Mouse (Mus musculus): Measurements from ENCODE around the gene Iqck. TPM values are rescaled to one million over a fixed set of nuclear protein-coding genes. Genes with fewer than 3 reads are reported as not detected.
A peak's percentile ranks its signal among the peaks of the same experiment; 100 is the strongest.

Iqck gene
- 2.0 TPM in 2 replicates for polyA plus RNA-seq (2015; fragmentation: Nextera tagmentation; extraction: Ambion mirVana)

- under 1% methylated on average over 57 of the region's 57 CpGs for WGBS
- peak within 1 kb of the TSS; percentile 83 for H3K4me3 ChIP-seq (replicated peaks)
- H3K4me2 ChIP-seq (replicated peaks) = peak within 1 kb of the TSS; percentile 76
- no peaks in the 10 kb centered on the region for H3K27me3 ChIP-seq (replicated peaks)
- peak; percentile 98 for ATAC-seq
- H3K27ac ChIP-seq = peak within 1 kb of the TSS; percentile 77
- peaks cover 6% of the 10 kb centered on the region; the same call in 1 of the 2 replicates for H3K4me1 ChIP-seq (replicated peaks)
- no peaks in the 10 kb centered on the region for H3K9me3 ChIP-seq
- peak within 1 kb of the TSS; percentile 78 for H3K9ac ChIP-seq
- H3K36me3 ChIP-seq = peaks cover 15% of the 10 kb centered on the region
These were observed at the start of gene Iqck for GRCm38 (mm10) chr7:118855171-118855876. Iqck (plus strand) TSS chr7:118855752.

GRCm38 (mm10) chr7:118806631-118807411, 48.7 kb upstream of the Iqck start:
- H3K27ac ChIP-seq = peak overlapping the region; percentile 15; the same call in 1 of the 2 replicates
- no peaks in the 10 kb centered on the region for H3K9me3 ChIP-seq
- H3K9ac ChIP-seq = no peak overlapping the region
- ATAC-seq = no peak
- peaks cover 6% of the 10 kb centered on the region; the same call in 1 of the 2 replicates for H3K4me1 ChIP-seq (replicated peaks)
- WGBS = 62% methylated on average over 16 of the region's 16 CpGs
- H3K4me2 ChIP-seq (replicated peaks) = no peak overlapping the region
- H3K36me3 ChIP-seq = 0 out of 2 replicates have a peak, but pooled peaks cover 7% of the 10 kb centered on the region
- no peak overlapping the region for H3K4me3 ChIP-seq (replicated peaks)
- H3K27me3 ChIP-seq (replicated peaks) = no peaks in the 10 kb centered on the region

GRCm38 (mm10) chr7:118807899-118808298, 47.7 kb upstream of the Iqck start:
- H3K27ac ChIP-seq = peak overlapping the region; percentile 17; the same call in 1 of the 2 replicates
- no peaks in the 10 kb centered on the region for H3K27me3 ChIP-seq (replicated peaks)
- ATAC-seq = peak; percentile 51
- H3K4me2 ChIP-seq (replicated peaks) = no peak overlapping the region
- no peak overlapping the region for H3K4me3 ChIP-seq (replicated peaks)
- peaks cover 6% of the 10 kb centered on the region; the same call in 1 of the 2 replicates for H3K4me1 ChIP-seq (replicated peaks)
- no peak overlapping the region for H3K9ac ChIP-seq
- WGBS = 57% methylated on average over 8 of the region's 8 CpGs
- H3K9me3 ChIP-seq = no peaks in the 10 kb centered on the region
- H3K36me3 ChIP-seq = 0 out of 2 replicates have a peak, but pooled peaks cover 7% of the 10 kb centered on the region

- H3K4me1 ChIP-seq (replicated peaks) = peaks cover 6% of the 10 kb centered on the region; the same call in 1 of the 2 replicates
- H3K9ac ChIP-seq = no peak overlapping the region
- H3K9me3 ChIP-seq = no peaks in the 10 kb centered on the region
- no peak overlapping the region for H3K27ac ChIP-seq
- ATAC-seq = no peak
- WGBS = 70% methylated on average over 12 of the region's 12 CpGs
- no peak overlapping the region for H3K4me3 ChIP-seq (replicated peaks)
- 0 out of 2 replicates have a peak, but pooled peaks cover 4% of the 10 kb centered on the region for H3K36me3 ChIP-seq
- no peaks in the 10 kb centered on the region for H3K27me3 ChIP-seq (replicated peaks)
- no peak overlapping the region for H3K4me2 ChIP-seq (replicated peaks)
These were observed 44.0 kb upstream of the Iqck start for GRCm38 (mm10) chr7:118811407-118812106.

GRCm38 (mm10) chr7:118813592-118813991, 42.0 kb upstream of the Iqck start:
- no peaks in the 10 kb centered on the region for H3K4me1 ChIP-seq (replicated peaks)
- H3K36me3 ChIP-seq = peaks cover 11% of the 10 kb centered on the region; the same call in 1 of the 2 replicates
- no peak overlapping the region for H3K4me3 ChIP-seq (replicated peaks)
- no peak overlapping the region for H3K4me2 ChIP-seq (replicated peaks)
- ATAC-seq = no peak
- no peak overlapping the region for H3K27ac ChIP-seq
- no peaks in the 10 kb centered on the region for H3K9me3 ChIP-seq
- H3K27me3 ChIP-seq (replicated peaks) = no peaks in the 10 kb centered on the region
- no peak overlapping the region for H3K9ac ChIP-seq
- WGBS = 91% methylated on average over 4 of the region's 4 CpGs

GRCm38 (mm10) chr7:118816275-118816674, 39.3 kb upstream of the Iqck start:
- WGBS = 90% methylated on average over 3 of the region's 3 CpGs
- Histone ChIP-seq H3K4me2 (replicated peaks) (no peak overlapping the region), H3K4me3 (replicated peaks) (no peak overlapping the region), H3K9ac (no peak overlapping the region), H3K27ac (no peak overlapping the region), H3K4me1 (replicated peaks) (no peaks in the 10 kb centered on the region), H3K9me3 (no peaks in the 10 kb centered on the region), H3K36me3 (peaks cover 12% of the 10 kb centered on the region; the same call in 1 of the 2 replicates), H3K27me3 (replicated peaks) (no peaks in the 10 kb centered on the region)
- no peak for ATAC-seq

- Histone ChIP-seq H3K27me3 (replicated peaks) (no peaks in the 10 kb centered on the region), H3K4me1 (replicated peaks) (no peaks in the 10 kb centered on the region), H3K27ac (no peak overlapping the region), H3K9ac (no peak overlapping the region), H3K9me3 (no peaks in the 10 kb centered on the region), H3K4me2 (replicated peaks) (no peak overlapping the region), H3K36me3 (peaks cover 12% of the 10 kb centered on the region; the same call in 1 of the 2 replicates), H3K4me3 (replicated peaks) (no peak overlapping the region)
- no peak for ATAC-seq
- 86% methylated on average over 7 of the region's 7 CpGs for WGBS
These were observed 37.8 kb upstream of the Iqck start for GRCm38 (mm10) chr7:118817741-118818140.

GRCm38 (mm10) chr7:118819666-118820065, 35.9 kb upstream of the Iqck start:
- no peak overlapping the region for H3K27ac ChIP-seq
- no peaks in the 10 kb centered on the region for H3K27me3 ChIP-seq (replicated peaks)
- H3K4me1 ChIP-seq (replicated peaks) = no peaks in the 10 kb centered on the region
- H3K4me2 ChIP-seq (replicated peaks) = no peak overlapping the region
- peaks cover 7% of the 10 kb centered on the region; the same call in 1 of the 2 replicates for H3K36me3 ChIP-seq
- H3K4me3 ChIP-seq (replicated peaks) = no peak overlapping the region
- no peak for ATAC-seq
- no peaks in the 10 kb centered on the region for H3K9me3 ChIP-seq
- no peak overlapping the region for H3K9ac ChIP-seq
- WGBS = 65% methylated on average over 1 of the region's 1 CpGs

GRCm38 (mm10) chr7:118821356-118821755, 34.2 kb upstream of the Iqck start:
- H3K9me3 ChIP-seq = no peaks in the 10 kb centered on the region
- no peak overlapping the region for H3K4me3 ChIP-seq (replicated peaks)
- H3K36me3 ChIP-seq = peaks cover 7% of the 10 kb centered on the region; the same call in 1 of the 2 replicates
- 70% methylated on average over 7 of the region's 7 CpGs for WGBS
- H3K27me3 ChIP-seq (replicated peaks) = no peaks in the 10 kb centered on the region
- no peak for ATAC-seq
- H3K9ac ChIP-seq = no peak overlapping the region
- no peaks in the 10 kb centered on the region for H3K4me1 ChIP-seq (replicated peaks)
- H3K27ac ChIP-seq = no peak overlapping the region
- no peak overlapping the region for H3K4me2 ChIP-seq (replicated peaks)

- H3K27me3 ChIP-seq (replicated peaks) = no peaks in the 10 kb centered on the region
- no peak overlapping the region for H3K4me2 ChIP-seq (replicated peaks)
- H3K36me3 ChIP-seq = peaks cover 11% of the 10 kb centered on the region; the same call in 1 of the 2 replicates
- H3K4me1 ChIP-seq (replicated peaks) = no peaks in the 10 kb centered on the region
- 91% methylated on average over 12 of the region's 12 CpGs for WGBS
- no peaks in the 10 kb centered on the region for H3K9me3 ChIP-seq
- ATAC-seq = no peak
- H3K9ac ChIP-seq = no peak overlapping the region
- no peak overlapping the region for H3K4me3 ChIP-seq (replicated peaks)
- no peak overlapping the region for H3K27ac ChIP-seq
These were observed 33.5 kb upstream of the Iqck start for GRCm38 (mm10) chr7:118821887-118822556.

- Histone ChIP-seq H3K27ac (no peak overlapping the region), H3K9me3 (no peaks in the 10 kb centered on the region), H3K4me3 (replicated peaks) (no peak overlapping the region), H3K4me2 (replicated peaks) (no peak overlapping the region), H3K27me3 (replicated peaks) (no peaks in the 10 kb centered on the region), H3K36me3 (0 out of 2 replicates have a peak, but pooled peaks cover 4% of the 10 kb centered on the region), H3K9ac (no peak overlapping the region), H3K4me1 (replicated peaks) (no peaks in the 10 kb centered on the region)
- no peak for ATAC-seq
- WGBS = 82% methylated on average over 7 of the region's 7 CpGs
These were observed 31.1 kb upstream of the Iqck start for GRCm38 (mm10) chr7:118824451-118824850.
